Mouse (Mus musculus) CH12.LX (cell line): ENCODE data around the gene Cbx2. TPM values are rescaled to one million over a fixed set of nuclear protein-coding genes. Genes with fewer than 3 reads are reported as not detected.

Experiments
- DNase-seq: peaks from one replicate; pipeline ENCODE4 v3.0.0-alpha.2; 2013; ENCODE audit errors: extremely low read depth
- H3K27ac ChIP-seq: 2 replicates; pipeline ENCODE4 v1.5.1; 2012; ENCODE audit warnings: low read depth, mild to moderate bottlenecking, control low read depth, moderate library complexity; ENCODE audit not compliant: insufficient read depth
- H3K27me3 ChIP-seq: replicated peaks from 2 replicates; pipeline ENCODE3; 2012; ENCODE audit warnings: inconsistent platforms
- H3K36me3 ChIP-seq, 2 experiments: replicated peaks in 1 of 2; 2 replicates each; pipeline versions ENCODE3 to v1.6.1; 2012; ENCODE audit warnings: inconsistent platforms in 1 of 2, low read length in 1 of 2, mild to moderate bottlenecking in 1 of 2, mixed read lengths in 1 of 2, moderate library complexity in 1 of 2; ENCODE audit not compliant: control insufficient read depth in 1 of 2, insufficient read depth in 1 of 2
- H3K4me1 ChIP-seq, 2 experiments: 2 replicates each; pipeline ENCODE4 v1.6.1; 2012; ENCODE audit warnings: inconsistent platforms in 1 of 2, moderate library complexity in 1 of 2; ENCODE audit not compliant: insufficient read depth in 2 of 2, control insufficient read depth in 1 of 2
- H3K4me2 ChIP-seq: 2 replicates; pipeline ENCODE4 v1.6.1; 2012; ENCODE audit warnings: low read depth, mild to moderate bottlenecking, control low read depth; ENCODE audit not compliant: poor library complexity, insufficient read depth, severe bottlenecking
- H3K4me3 ChIP-seq, 3 experiments: fragments of 150-350 bp in 1 of 3; sonication (generic) in 1 of 3; replicated peaks in 1 of 3; 2 replicates each; pipeline versions ENCODE3 to v1.5.1; 2011 to 2012; ENCODE audit warnings: low read depth in 2 of 3, low read length in 2 of 3, mild to moderate bottlenecking in 2 of 3, moderate library complexity in 2 of 3, control low read depth in 1 of 3, improper control_type of control experiment in 1 of 3, inconsistent platforms in 1 of 3, mixed read lengths in 1 of 3; ENCODE audit not compliant: poor library complexity in 1 of 3
- H3K79me2 ChIP-seq: replicated peaks from 2 replicates; pipeline ENCODE4 v1.6.1; 2012; ENCODE audit warnings: mild to moderate bottlenecking, moderate library complexity; ENCODE audit not compliant: control insufficient read depth, poor library complexity, insufficient read depth, severe bottlenecking; ENCODE audit errors: extremely low read depth
- H3K9ac ChIP-seq: 2 replicates; pipeline ENCODE4 v1.6.1; 2012; ENCODE audit warnings: low read depth, mild to moderate bottlenecking, control low read depth, moderate library complexity; ENCODE audit not compliant: insufficient read depth
- H3K9me3 ChIP-seq: replicated peaks from 2 replicates; pipeline ENCODE3; 2012; ENCODE audit warnings: low read length, inconsistent platforms, mixed read lengths
- BHLHE40 ChIP-seq: IDR thresholded peaks from 2 replicates; pipeline ENCODE4 v1.6.1; 2011; ENCODE audit warnings: mild to moderate bottlenecking, low read depth, low read length, improper control_type of control experiment
- CTCF ChIP-seq, 2 experiments: IDR thresholded peaks in 1 of 2; conservative IDR thresholded peaks in 1 of 2; 2 replicates each; pipeline ENCODE4 v1.5.1; 2011 to 2012; ENCODE audit warnings: low read depth in 2 of 2, low read length in 2 of 2, improper control_type of control experiment in 1 of 2, inconsistent platforms in 1 of 2, mild to moderate bottlenecking in 1 of 2, moderate library complexity in 1 of 2
- E2F4 ChIP-seq: IDR thresholded peaks from 2 replicates; pipeline ENCODE4 v1.6.1; 2011; ENCODE audit warnings: low read depth, low read length, improper control_type of control experiment; ENCODE audit not compliant: insufficient replicate concordance
- ETS1 ChIP-seq: conservative IDR thresholded peaks from 2 replicates; pipeline ENCODE4 v1.6.1; 2012; ENCODE audit warnings: low read depth, mild to moderate bottlenecking, inconsistent platforms, low read length, improper control_type of control experiment, moderate library complexity
- HCFC1 ChIP-seq: IDR thresholded peaks from 2 replicates; pipeline ENCODE4 v1.6.1; 2012; ENCODE audit warnings: low read depth, mild to moderate bottlenecking, inconsistent platforms, low read length, improper control_type of control experiment
- IRF4 ChIP-seq: IDR thresholded peaks from 2 replicates; pipeline ENCODE4 v1.6.1; 2014; ENCODE audit warnings: low read depth, mild to moderate bottlenecking, inconsistent platforms, low read length, improper control_type of control experiment
- JUN ChIP-seq: IDR thresholded peaks from 2 replicates; pipeline ENCODE4 v1.6.1; 2011; ENCODE audit warnings: low read depth, mild to moderate bottlenecking, low read length, improper control_type of control experiment, moderate library complexity; ENCODE audit not compliant: insufficient read depth
- JUND ChIP-seq: conservative IDR thresholded peaks from 2 replicates; pipeline ENCODE4 v1.6.1; 2011; ENCODE audit warnings: low read depth, low read length, improper control_type of control experiment
- KAT2A ChIP-seq: IDR thresholded peaks from 2 replicates; pipeline ENCODE4 v1.6.1; 2012; ENCODE audit warnings: low read length, improper control_type of control experiment, inconsistent platforms; ENCODE audit not compliant: insufficient replicate concordance
- MAFK ChIP-seq: IDR thresholded peaks from 2 replicates; pipeline ENCODE4 v1.6.1; 2011; ENCODE audit warnings: low read length, improper control_type of control experiment; ENCODE audit not compliant: insufficient replicate concordance
- MEF2A ChIP-seq: IDR thresholded peaks from 2 replicates; pipeline ENCODE4 v1.6.1; 2014; ENCODE audit warnings: low read depth, mild to moderate bottlenecking, inconsistent platforms, low read length, improper control_type of control experiment, borderline replicate concordance
- MXI1 ChIP-seq: IDR thresholded peaks from 2 replicates; pipeline ENCODE4 v1.6.1; 2011; ENCODE audit warnings: mild to moderate bottlenecking, low read depth, low read length, improper control_type of control experiment
- NELFE ChIP-seq: IDR thresholded peaks from 2 replicates; pipeline ENCODE4 v1.6.1; 2011; ENCODE audit warnings: low read depth, low read length, improper control_type of control experiment
- NRF1 ChIP-seq: IDR thresholded peaks from 2 replicates; pipeline ENCODE4 v1.6.1; 2014; ENCODE audit warnings: low read depth, mild to moderate bottlenecking, inconsistent platforms, low read length, improper control_type of control experiment, moderate library complexity
- RCOR1 ChIP-seq: conservative IDR thresholded peaks from 2 replicates; pipeline ENCODE4 v1.6.1; 2012; ENCODE audit warnings: low read depth, mild to moderate bottlenecking, inconsistent platforms, low read length, improper control_type of control experiment
- TBP ChIP-seq: conservative IDR thresholded peaks from 2 replicates; pipeline ENCODE4 v1.6.1; 2011; ENCODE audit warnings: low read depth, low read length, improper control_type of control experiment
- TCF12 ChIP-seq: IDR thresholded peaks from 2 replicates; pipeline ENCODE4 v1.6.1; 2014; ENCODE audit warnings: low read depth, mild to moderate bottlenecking, inconsistent platforms, low read length, improper control_type of control experiment
- UBTF ChIP-seq: IDR thresholded peaks from 2 replicates; pipeline ENCODE4 v1.6.1; 2012; ENCODE audit warnings: low read depth, mild to moderate bottlenecking, inconsistent platforms, low read length, improper control_type of control experiment, moderate library complexity
- ZKSCAN1 ChIP-seq: IDR thresholded peaks from 2 replicates; pipeline ENCODE4 v1.6.1; 2012; ENCODE audit warnings: low read depth, inconsistent platforms, low read length, improper control_type of control experiment, borderline replicate concordance
- ZNF384 ChIP-seq: IDR thresholded peaks from 2 replicates; pipeline ENCODE4 v1.6.1; 2012; ENCODE audit warnings: low read depth, low read length, improper control_type of control experiment, inconsistent platforms
- dilution Hi-C: fragments of 300-500 bp; cut with MboI; formaldehyde crosslinking; loops from 2 replicates; pipeline ENCODE4 v1.14.3; 2020; ENCODE audit warnings: low sequenced_read_pairs; ENCODE audit not compliant: extremely low pct_unique_long_range_greater_than_20kb, extremely low pct_ligation_motif_present
- in situ Hi-C: fragments of 300-500 bp; cut with MboI; formaldehyde crosslinking; loops from 3 replicates; pipeline ENCODE4 v1.14.3; 2019; ENCODE audit warnings: low sequenced_read_pairs, low pct_ligation_motif_present, low pct_unique_long_range_greater_than_20kb, mixed read lengths
- polyA plus RNA-seq: library from polyadenylated mRNA; unstranded; fragments of >175 nt; gene quantifications from 2 replicates; pipeline ENCODE4 v1.2.1, GENCODE M21; 2012; ENCODE audit warnings: low read depth; ENCODE audit not compliant: insufficient read length
- total RNA-seq, 2 experiments: library from RNA; depleted of rRNA; stranded (reverse); fragments of 300-350 nt in 1 of 2; fragments of >200 nt in 1 of 2; gene quantifications; 2 replicates each; pipeline ENCODE4 v1.2.3; 2012 to 2014

Gene Cbx2
- total and polyA plus RNA-seq, 3 experiments = 2.8 to 15.5 (median 3.9) TPM

GRCm38 (mm10) chr11:119037780-119038401 lies 15.1 kb downstream of the Cbx2 start:
- Histone ChIP-seq H3K79me2 (no peaks in the 10 kb centered on the region; the same call in none of the 2 replicates), H3K9me3 (peaks cover 6% of the 10 kb centered on the region), H3K36me3 (peaks cover 15 to 27% of the 10 kb centered on the region in 2 experiments), H3K27me3 (peaks cover 19% of the 10 kb centered on the region), H3K4me1 (peaks cover 7 to 51% of the 10 kb centered on the region in 2 experiments), H3K9ac (no peak overlapping the region), H3K4me2 (no peak overlapping the region), H3K27ac (no peak overlapping the region), H3K4me3 (no peak overlapping the region)
- in situ Hi-C loops (no loop called here), dilution Hi-C loops (no loop called here)
- DNase-seq = no peak
- TF ChIP-seq ETS1 (no peak), MEF2A (no peak), TBP (no peak), MAFK (no peak), UBTF (no peak), RCOR1 (no peak), KAT2A (no peak), ZKSCAN1 (no peak), HCFC1 (no peak), JUN (no peak), NELFE (no peak), JUND (no peak), ZNF384 (no peak), CTCF (conservative IDR thresholded peaks at IDR 0.05 in 1 of 2, IDR thresholded peaks at IDR 0.05 in 1 of 2; ENCODE audit: low read depth in 2 of 2, low read length in 2 of 2) (no peak), NRF1 (no peak), IRF4 (no peak), BHLHE40 (no peak), TCF12 (no peak), E2F4 (no peak), MXI1 (no peak)
